Mouse (Mus musculus) urinary bladder, postnatal 36 days (tissue): ENCODE data around the gene Plscr3.
"Not testable (repeated sequence)": the region's sequence is repeated elsewhere in the genome, so short reads cannot be mapped to it uniquely, and the experiment has no call there.

Experiments
- DNase-seq, 2 experiments: peaks; one replicate each; pipeline ENCODE4 v3.0.0; 2022; ENCODE audit warnings: low spot score in 2 of 2, mixed read lengths in 1 of 2

The Plscr3 gene

GRCm38 (mm10) chr11:69828832-69829231 is 17.3 kb upstream of the Plscr3 start:
- no peak for DNase-seq

GRCm38 (mm10) chr11:69833554-69833953 is 12.6 kb upstream of the Plscr3 start:
- DNase-seq, result no peak

GRCm38 (mm10) chr11:69834001-69834549 is 12.1 kb upstream of the Plscr3 start:
- peak in 1 of 2 experiments; percentile 31 for DNase-seq

- no peak for DNase-seq
Measured at GRCm38 (mm10) chr11:69835326-69835965, 10.7 kb upstream of the Plscr3 start.

- DNase-seq, result no peak
Measured at GRCm38 (mm10) chr11:69835966-69836335, 10.2 kb upstream of the Plscr3 start.

- DNase-seq, result peak in 1 of 2 experiments; percentile 32
Measured at GRCm38 (mm10) chr11:69836703-69837576, 9.2 kb upstream of the Plscr3 start.

- DNase-seq, result no peak
Measured at GRCm38 (mm10) chr11:69837604-69837951, 8.6 kb upstream of the Plscr3 start, which contains the start of gene Nlgn2. TSS of gene Nlgn2 (minus strand) at chr11:69837784.

GRCm38 (mm10) chr11:69837952-69838713 is 8.0 kb upstream of the Plscr3 start, which contains the start of gene Tmem256:
TSS of gene Tmem256 (plus strand) at chr11:69838514.
- peak; percentile 91 to 96 for DNase-seq

- no peak for DNase-seq
Measured at GRCm38 (mm10) chr11:69838714-69839104, 7.5 kb upstream of the Plscr3 start.

GRCm38 (mm10) chr11:69846738-69847688 is 837 bp downstream of the Plscr3 start:
- peak; percentile 43 to 50 for DNase-seq

GRCm38 (mm10) chr11:69848021-69848420 is 1.8 kb downstream of the Plscr3 start:
- DNase-seq, result no peak

GRCm38 (mm10) chr11:69849128-69849527 is 3.0 kb downstream of the Plscr3 start:
- no peak for DNase-seq

- DNase-seq, result no peak
Measured at GRCm38 (mm10) chr11:69849884-69850283, 3.7 kb downstream of the Plscr3 start.

- no peak for DNase-seq
Measured at GRCm38 (mm10) chr11:69850754-69851153, 4.6 kb downstream of the Plscr3 start.

- no peak for DNase-seq
Measured at GRCm38 (mm10) chr11:69853994-69854393, 7.8 kb downstream of the Plscr3 start.

- no peak for DNase-seq
Measured at GRCm38 (mm10) chr11:69854680-69855079, 8.5 kb downstream of the Plscr3 start.

- no peak for DNase-seq
Measured at GRCm38 (mm10) chr11:69855347-69855746, 9.2 kb downstream of the Plscr3 start.

- peak in 1 of 2 experiments; percentile 68 for DNase-seq
Measured at GRCm38 (mm10) chr11:69858113-69858998, 12.2 kb downstream of the Plscr3 start, which contains the start of gene Tnk1. TSS of gene Tnk1 (minus strand) at chr11:69858730.

GRCm38 (mm10) chr11:69863729-69864128 is 17.6 kb downstream of the Plscr3 start:
- DNase-seq, result not testable (repeated sequence)
